Mouse (Mus musculus) G1E (cell line): ENCODE data around the gene Gm20812. TPM values are rescaled to one million over a fixed set of nuclear protein-coding genes. Genes with fewer than 3 reads are reported as not detected.
"Not testable (repeated sequence)": the region's sequence is repeated elsewhere in the genome, so short reads cannot be mapped to it uniquely, and the experiment has no call there.

ENCODE experiments used
- ATAC-seq: 2 replicates; pipeline ENCODE4 v1.8.0; 2016; ENCODE audit warnings: mild to moderate bottlenecking; ENCODE audit not compliant: insufficient number of reproducible peaks, poor library complexity, low FRiP score, severe bottlenecking; ENCODE audit errors: extremely low read depth
- DNase-seq: peaks from one replicate; pipeline ENCODE4 v3.0.0; 2012; ENCODE audit warnings: low spot score
- H3K27me3 ChIP-seq: 2 replicates; pipeline ENCODE4 v1.6.1; 2012; ENCODE audit warnings: mild to moderate bottlenecking, low read length, inconsistent platforms; ENCODE audit not compliant: insufficient read depth
- H3K36me3 ChIP-seq: replicated peaks from 2 replicates; pipeline ENCODE3; 2012; ENCODE audit warnings: mild to moderate bottlenecking, inconsistent platforms
- H3K4me1 ChIP-seq: 2 replicates; pipeline ENCODE4 v1.6.1; 2012; ENCODE audit warnings: low read depth, low read length, inconsistent platforms, mixed read lengths; ENCODE audit not compliant: insufficient read depth
- H3K4me3 ChIP-seq: 2 replicates; pipeline ENCODE4 v1.5.1; 2012; ENCODE audit warnings: low read depth, mild to moderate bottlenecking, inconsistent platforms, low read length, moderate library complexity, mixed read lengths
- H3K9me3 ChIP-seq: replicated peaks from 2 replicates; pipeline ENCODE4 v1.6.1; 2012; ENCODE audit warnings: inconsistent platforms
- polyA plus RNA-seq: library from polyadenylated mRNA; stranded (reverse); fragments of >175 nt; gene quantifications from 2 replicates; pipeline ENCODE4 v1.2.3, GENCODE M21; 2012
- total RNA-seq, 2 experiments: library from RNA; stranded (forward) in 1 of 2; stranded (reverse) in 1 of 2; fragments of 200-1000 nt in 1 of 2; fragments of >200 nt in 1 of 2; fragmentation: Nextera tagmentation in 1 of 2; gene quantifications; 2 replicates each; pipeline ENCODE4 v1.2.3; 2014 to 2017

Gm20812 gene
- total RNA-seq (2014; fragmentation: Nextera tagmentation) = not detected in 2 replicates
- not detected in 2 replicates for total RNA-seq (2017)
- not detected in 2 replicates for polyA plus RNA-seq

GRCm38 (mm10) chrY:12381681-12382080 lies at the start of gene Gm20812:
Gene Gm20812 (plus strand): TSS chrY:12381981.
- not testable (repeated sequence) for H3K9me3 ChIP-seq, H3K4me3 ChIP-seq, ATAC-seq, H3K4me1 ChIP-seq, DNase-seq, H3K36me3 ChIP-seq, H3K27me3 ChIP-seq

Other genes starting within 250 kb of the Gm20812 start
- gene Gm29554, start 108.0 kb upstream of the Gm20812 start, total RNA-seq (2014; fragmentation: Nextera tagmentation) = not detected in 2 replicates
- gene Gm29554, start 108.0 kb upstream of the Gm20812 start, total RNA-seq (2017) = not detected in 2 replicates
- gene Gm29554, start 108.0 kb upstream of the Gm20812 start, polyA plus RNA-seq = not detected in 2 replicates